Mouse (Mus musculus) brain, embryonic 14.5 days (tissue): Measurements from ENCODE around the gene Olfr1195.

Experiments used
- CTCF ChIP-seq: fragments of 200-500 bp; IDR thresholded peaks from 2 replicates; pipeline ENCODE4 v1.5.1; 2012; ENCODE audit warnings: inconsistent platforms, mild to moderate bottlenecking, moderate library complexity, borderline replicate concordance; ENCODE audit not compliant: insufficient read depth, insufficient read length; ENCODE audit errors: extremely low read depth
- POLR2A ChIP-seq: fragments of 200-500 bp; IDR thresholded peaks from 2 replicates; pipeline ENCODE4 v1.6.1; 2012; ENCODE audit warnings: mild to moderate bottlenecking, inconsistent platforms, borderline replicate concordance; ENCODE audit not compliant: poor library complexity, insufficient read depth, insufficient read length, severe bottlenecking; ENCODE audit errors: extremely low read depth

GRCm38 (mm10) chr2:88704497-88704896 is 15.5 kb upstream of the Olfr1195 start, which contains the start of gene Olfr1196:
- TF ChIP-seq CTCF (no peak), POLR2A (no peak)
